Mouse (Mus musculus) left cerebral cortex, postnatal 25 days (tissue): ENCODE measurements around the gene Mitf. TPM values are rescaled to one million over a fixed set of nuclear protein-coding genes. Genes with fewer than 3 reads are reported as not detected.

Experiments
- DNase-seq, 2 experiments: peaks; one replicate each; pipeline ENCODE4 v3.0.0; 2022; ENCODE audit warnings: low spot score in 2 of 2, mixed read lengths in 1 of 2
- intact Hi-C: fragments of 180-260 bp; cut with DNase I; formaldehyde crosslinking; loops from one replicate; pipeline ENCODE4 v1.15.1; 2025
- total RNA-seq, 2 experiments: library from RNA; stranded (reverse); gene quantifications; 2 replicates each; pipeline ENCODE4 v1.2.3; 2021

Mitf gene
- total RNA-seq, 2 experiments from 2014 or later, result 6.6 to 9.2 TPM

GRCm38 (mm10) chr6:97921591-97921990 is 114.7 kb downstream of the Mitf start:
- DNase-seq, result no peak
- intact Hi-C loops, result no loop called here

GRCm38 (mm10) chr6:97924221-97924620 is 117.4 kb downstream of the Mitf start:
- no peak for DNase-seq
- intact Hi-C loops, result no loop called here

- no peak for DNase-seq
- intact Hi-C loops, result no loop called here
Measured at GRCm38 (mm10) chr6:97929051-97929450, 122.2 kb downstream of the Mitf start.

GRCm38 (mm10) chr6:97929466-97929865 is 122.6 kb downstream of the Mitf start:
- intact Hi-C loops, result no loop called here
- DNase-seq, result no peak

GRCm38 (mm10) chr6:97937139-97937538 is 130.3 kb downstream of the Mitf start:
- no peak for DNase-seq
- intact Hi-C loops, result no loop called here

GRCm38 (mm10) chr6:97937897-97938614 is 131.2 kb downstream of the Mitf start:
- no peak for DNase-seq
- intact Hi-C loops, result no loop called here

- intact Hi-C loops, result no loop called here
- no peak for DNase-seq
Measured at GRCm38 (mm10) chr6:97940916-97941315, 134.1 kb downstream of the Mitf start.

- no peak for DNase-seq
- intact Hi-C loops, result no loop called here
Measured at GRCm38 (mm10) chr6:97950033-97950881, 143.4 kb downstream of the Mitf start.

- no peak for DNase-seq
- intact Hi-C loops, result no loop called here
Measured at GRCm38 (mm10) chr6:97950882-97951245, 144.0 kb downstream of the Mitf start.

GRCm38 (mm10) chr6:97951711-97952110 is 144.9 kb downstream of the Mitf start:
- intact Hi-C loops, result no loop called here
- no peak for DNase-seq

- peak; percentile 10 to 52 for DNase-seq
- intact Hi-C loops, result no loop called here
Measured at GRCm38 (mm10) chr6:97952845-97953244, 146.0 kb downstream of the Mitf start.

GRCm38 (mm10) chr6:97956121-97956520 is 149.3 kb downstream of the Mitf start:
- DNase-seq, result no peak
- intact Hi-C loops, result no loop called here

- intact Hi-C loops, result no loop called here
- DNase-seq, result no peak
Measured at GRCm38 (mm10) chr6:97956636-97957035, 149.8 kb downstream of the Mitf start.

GRCm38 (mm10) chr6:97958276-97958675 is 151.4 kb downstream of the Mitf start:
- no peak for DNase-seq
- intact Hi-C loops, result no loop called here

- DNase-seq, result no peak
- intact Hi-C loops, result no loop called here
Measured at GRCm38 (mm10) chr6:97961776-97962175, 154.9 kb downstream of the Mitf start.

- no peak for DNase-seq
- intact Hi-C loops, result no loop called here
Measured at GRCm38 (mm10) chr6:97962311-97962710, 155.5 kb downstream of the Mitf start.

- intact Hi-C loops, result no loop called here
- no peak for DNase-seq
Measured at GRCm38 (mm10) chr6:97964750-97965149, 157.9 kb downstream of the Mitf start.

GRCm38 (mm10) chr6:97981668-97982067 is 174.8 kb downstream of the Mitf start:
- intact Hi-C loops, result no loop called here
- no peak for DNase-seq

GRCm38 (mm10) chr6:97985658-97986057 is 178.8 kb downstream of the Mitf start:
- intact Hi-C loops, result no loop called here
- no peak for DNase-seq

GRCm38 (mm10) chr6:97986417-97986816 is 179.6 kb downstream of the Mitf start:
- intact Hi-C loops, result no loop called here
- DNase-seq, result no peak

GRCm38 (mm10) chr6:97993507-97993906 is 186.7 kb downstream of the Mitf start:
- DNase-seq, result peak in 1 of 2 experiments; percentile 43
- intact Hi-C loops, result loop anchor here (10.0 kb wide), 1 partner anchor 719 kb away; no protein-coding TSS in a partner anchor
